Mouse (Mus musculus) urinary bladder, adult 18-20 months (tissue): ENCODE data around the gene Phf14.

Source experiments
- DNase-seq, 2 experiments: peaks; one replicate each; pipeline ENCODE4 v3.0.0; 2022; ENCODE audit warnings: low spot score in 2 of 2, mixed read lengths in 2 of 2

The Phf14 gene

DNA sequence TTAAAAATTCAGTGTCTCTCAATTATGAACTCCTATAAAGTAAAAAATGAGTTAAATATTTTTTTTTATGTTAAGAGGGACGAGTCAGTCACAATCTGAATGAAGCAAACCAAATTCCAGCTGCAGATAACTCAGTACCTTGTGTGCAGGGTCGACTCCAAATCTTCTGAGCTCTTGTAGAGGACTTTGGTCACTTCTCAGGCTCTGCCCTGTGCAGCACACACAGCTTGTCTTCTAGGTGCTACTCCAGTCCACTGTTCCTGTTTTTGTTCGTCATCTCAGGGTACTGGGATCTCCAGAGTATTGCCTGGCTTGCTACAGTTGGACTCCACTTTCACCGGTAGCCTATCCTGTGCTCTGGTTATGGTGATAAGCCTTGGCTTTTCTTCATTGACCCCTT lies 113.1 kb downstream of the Phf14 start:
- no peak for DNase-seq

DNA sequence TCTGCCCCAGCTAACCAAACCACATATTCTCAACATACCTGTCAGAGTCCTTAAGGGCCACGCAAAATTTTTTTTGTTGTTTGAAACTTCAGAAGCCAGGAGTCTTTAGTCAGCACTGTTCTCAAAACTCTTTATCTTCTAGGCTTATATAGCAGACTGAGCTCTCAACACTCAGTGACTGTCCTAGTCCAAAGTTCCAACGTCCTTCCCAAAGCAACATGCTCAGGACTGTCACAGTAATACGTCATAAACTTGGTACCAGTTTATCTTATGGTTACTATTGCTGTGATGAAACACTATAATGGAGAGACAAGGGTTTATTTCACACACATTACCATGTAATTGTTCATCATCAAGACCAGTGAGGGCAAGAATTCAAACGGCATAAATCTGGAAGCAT lies 113.9 kb downstream of the Phf14 start:
- no peak for DNase-seq

DNA sequence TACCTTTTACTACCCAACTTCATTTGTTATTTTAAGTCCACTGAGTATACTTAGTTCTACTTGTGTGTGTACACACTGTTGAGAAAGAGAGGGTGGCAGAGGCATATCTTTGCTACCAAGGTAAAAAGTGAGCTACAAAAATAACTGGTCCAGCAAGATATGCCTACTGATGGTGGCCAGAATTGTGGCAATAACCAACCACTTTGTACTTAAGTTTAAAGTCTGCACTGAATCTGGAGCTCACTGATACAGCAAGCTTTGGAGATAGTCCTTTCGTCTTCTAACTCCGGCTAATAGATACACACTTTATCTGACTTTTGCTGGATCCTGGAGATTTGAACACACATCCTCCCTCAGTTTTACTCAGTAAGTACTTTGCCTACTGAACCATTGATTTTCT lies 115.8 kb downstream of the Phf14 start:
- DNase-seq: no peak

GRCm38 (mm10) chr6:12026804-12027537 lies 119.4 kb downstream of the Phf14 start:
- DNase-seq: no peak

DNA sequence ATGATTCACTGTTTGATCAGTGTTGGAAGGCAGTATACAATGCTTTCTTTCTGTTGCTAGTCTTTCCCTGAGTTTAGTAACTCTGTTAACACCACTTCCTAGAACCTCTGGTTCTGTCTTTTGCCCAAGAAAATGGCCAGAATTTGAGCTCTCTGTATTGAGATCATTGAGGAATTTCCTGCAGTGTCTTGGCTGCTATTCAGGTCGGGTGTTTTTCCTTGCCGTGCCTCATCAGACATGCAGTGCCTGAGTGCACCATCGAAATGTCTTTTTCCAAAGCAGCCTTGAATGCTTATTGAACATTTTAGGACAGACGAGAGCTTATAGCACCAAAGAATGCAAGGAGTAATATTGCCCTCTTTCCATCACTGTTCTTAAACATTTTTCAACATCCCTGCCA lies 127.0 kb downstream of the Phf14 start:
- DNase-seq: no peak

- no peak for DNase-seq
Measured at GRCm38 (mm10) chr6:12038268-12038667, 130.7 kb downstream of the Phf14 start.

DNA sequence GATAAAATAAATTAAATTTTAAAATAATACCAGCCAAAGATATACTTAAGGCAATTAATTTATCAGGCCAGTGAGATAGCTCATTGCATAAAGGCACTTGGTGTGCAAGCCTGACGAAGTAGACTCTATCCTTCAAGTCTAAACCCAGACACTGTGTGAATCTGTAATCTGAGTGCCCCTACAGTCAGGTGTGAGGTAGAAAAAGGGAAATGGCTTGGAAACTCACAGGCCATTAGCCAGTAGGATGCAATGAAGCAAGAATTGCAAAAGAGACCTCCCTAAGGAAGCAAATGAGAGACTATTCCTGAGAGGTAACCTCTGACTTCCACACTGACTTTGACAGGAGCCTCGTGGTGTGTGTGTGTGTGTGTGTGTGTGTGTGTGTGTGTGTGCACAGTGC lies 145.3 kb downstream of the Phf14 start:
- no peak for DNase-seq

DNA sequence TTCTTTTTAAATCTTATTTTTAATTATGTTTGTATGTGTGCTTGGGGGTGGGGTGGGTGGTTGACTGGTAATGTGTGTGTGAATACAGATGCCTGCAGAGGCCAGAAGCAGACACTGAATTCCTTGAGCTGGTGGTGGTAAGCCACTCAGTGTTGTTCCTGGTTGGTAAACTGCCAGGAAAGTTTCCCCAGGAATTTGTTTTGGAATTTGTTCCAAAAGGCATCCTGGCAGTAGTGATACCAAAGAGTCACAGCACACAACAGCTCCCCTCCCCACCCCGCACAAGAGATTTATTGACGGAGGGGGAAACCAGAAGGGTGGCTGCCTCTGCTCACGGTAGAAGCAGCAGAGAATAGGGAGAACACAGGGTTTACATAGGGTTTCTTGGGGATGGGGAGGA lies 146.5 kb downstream of the Phf14 start:
- no peak for DNase-seq

- DNase-seq: no peak
Measured at GRCm38 (mm10) chr6:12058717-12059116, 151.1 kb downstream of the Phf14 start.

DNA sequence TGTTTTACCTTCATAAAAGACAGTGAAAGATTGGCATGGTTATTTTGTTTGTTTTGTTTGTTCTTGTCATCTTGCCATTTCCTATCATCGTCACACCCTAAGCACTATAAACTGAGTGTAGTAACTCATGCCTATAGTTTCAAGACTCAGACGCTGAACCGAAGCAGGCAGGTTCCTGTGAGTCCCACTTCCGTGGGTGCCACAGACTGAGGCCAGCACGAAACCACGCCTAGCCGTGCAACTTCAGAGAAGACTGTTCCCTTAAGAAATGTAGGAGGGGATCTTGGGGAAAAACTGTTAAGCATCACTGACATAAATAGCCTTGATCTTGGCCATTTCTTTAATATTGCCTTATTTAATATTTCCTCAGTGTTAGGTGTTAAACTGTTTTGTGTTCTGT lies 152.4 kb downstream of the Phf14 start:
- DNase-seq: no peak

- no peak for DNase-seq
Measured at GRCm38 (mm10) chr6:12060452-12061140, 153.0 kb downstream of the Phf14 start.

DNA sequence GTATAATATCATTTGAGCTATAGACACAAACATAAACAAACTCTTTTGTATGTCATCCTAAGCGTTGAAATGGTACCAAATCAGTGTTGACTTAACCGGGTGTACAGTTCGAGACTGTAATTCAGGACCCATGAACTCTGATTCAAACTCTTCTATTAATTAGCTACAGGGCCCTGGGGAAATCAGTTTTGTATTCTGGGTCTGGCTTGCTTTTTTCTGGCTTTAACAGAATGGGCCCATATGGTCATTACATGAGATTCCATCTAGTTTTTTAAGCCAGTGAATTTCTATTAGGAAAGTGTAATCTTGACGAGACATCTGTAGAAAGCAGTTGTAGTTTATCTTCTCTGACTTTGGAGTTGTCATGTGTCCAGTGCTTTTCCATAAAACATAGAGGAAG lies 160.3 kb downstream of the Phf14 start:
- DNase-seq: no peak

DNA sequence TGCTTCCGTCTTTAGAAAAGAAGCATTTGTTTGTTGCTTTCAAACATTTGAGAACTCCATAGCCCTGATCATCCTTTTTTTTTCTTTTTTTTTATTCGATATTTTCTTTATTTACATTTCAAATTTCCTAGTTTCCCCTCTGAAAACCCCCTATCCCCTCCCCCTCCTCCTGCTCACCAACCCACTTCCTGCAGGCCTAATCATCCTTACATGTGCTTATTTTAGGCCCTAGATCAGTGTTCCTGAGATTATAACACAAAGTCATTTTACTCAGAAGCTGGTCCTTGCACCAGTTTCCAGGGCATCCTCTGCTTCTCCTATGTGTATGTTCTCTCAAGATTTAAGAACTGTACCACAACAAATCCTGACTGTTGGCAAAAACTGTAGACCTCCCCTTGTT lies 161.7 kb downstream of the Phf14 start:
- DNase-seq: no peak

DNA sequence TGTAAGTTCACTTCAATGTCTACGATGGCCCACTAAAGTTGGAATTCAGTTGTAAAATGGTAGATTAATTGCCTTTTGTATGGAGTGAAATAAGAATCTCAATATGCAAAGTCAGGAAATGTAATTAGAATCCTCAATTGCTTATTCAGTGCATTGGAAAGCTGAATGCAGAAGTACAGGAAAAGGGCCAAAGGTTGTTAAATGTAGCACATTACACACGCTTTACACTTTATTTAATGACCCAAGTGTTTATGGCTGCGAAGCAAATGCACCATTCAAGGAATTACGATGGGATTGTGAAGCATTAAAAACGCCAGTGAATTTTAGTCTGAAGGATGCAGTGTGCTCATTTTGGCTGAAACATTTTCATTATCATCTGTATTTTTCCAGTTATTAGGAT lies 167.0 kb downstream of the Phf14 start:
- DNase-seq: no peak

DNA sequence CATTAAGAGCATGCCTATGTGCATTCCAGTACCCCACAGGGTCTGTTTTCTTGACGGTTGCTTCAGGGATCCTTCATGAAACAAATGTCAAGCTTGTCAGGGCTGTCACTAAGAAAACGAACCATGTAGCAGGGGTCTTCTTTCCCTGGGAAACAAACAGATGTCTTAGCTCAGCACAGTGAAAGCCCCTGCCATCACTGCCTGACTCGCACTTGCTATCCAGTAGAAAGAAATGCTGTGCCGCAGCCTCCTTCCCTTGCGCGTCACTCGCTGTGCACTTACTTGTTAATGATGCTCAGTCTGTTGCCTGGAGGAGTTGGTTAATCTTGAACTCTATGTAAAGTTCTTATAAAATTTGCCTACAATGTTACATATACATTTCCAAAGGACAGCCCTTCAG lies 169.7 kb downstream of the Phf14 start:
- no peak for DNase-seq

DNA sequence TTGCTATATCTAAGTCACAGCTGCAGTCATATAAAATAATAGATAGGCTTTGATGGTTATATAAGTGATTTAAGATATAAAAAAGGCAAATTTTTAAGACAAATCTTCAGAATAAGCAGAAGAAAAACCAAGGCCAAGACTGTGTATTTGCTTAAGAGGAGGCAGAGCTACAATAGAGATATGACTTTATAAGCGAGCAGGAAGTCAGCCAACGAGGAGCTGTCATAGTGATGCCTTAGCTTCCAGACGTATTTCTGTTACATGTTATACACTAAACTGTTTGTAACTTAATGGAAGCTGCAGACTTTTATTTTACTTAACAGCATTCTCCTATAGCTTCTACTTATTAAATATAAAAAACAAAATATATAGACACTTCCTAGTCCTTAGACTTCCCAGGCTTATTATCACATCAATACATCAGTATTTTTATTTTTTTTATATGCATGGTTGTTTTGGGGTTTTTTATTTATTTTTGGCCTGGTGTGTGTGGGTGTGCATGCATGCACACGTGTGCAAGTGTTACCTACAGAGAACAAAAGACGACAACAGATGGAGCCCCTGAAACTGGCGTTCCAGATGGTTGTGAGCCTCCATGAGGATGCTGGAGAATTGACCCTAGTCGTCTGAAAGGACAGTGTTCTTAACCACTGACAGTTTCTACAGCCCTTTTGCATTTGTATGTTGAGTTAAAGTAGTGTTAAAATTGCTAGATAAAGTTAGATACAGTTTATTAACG lies 170.4 kb downstream of the Phf14 start:
- no peak for DNase-seq

GRCm38 (mm10) chr6:12079260-12079659 lies 171.7 kb downstream of the Phf14 start:
- no peak for DNase-seq

DNA sequence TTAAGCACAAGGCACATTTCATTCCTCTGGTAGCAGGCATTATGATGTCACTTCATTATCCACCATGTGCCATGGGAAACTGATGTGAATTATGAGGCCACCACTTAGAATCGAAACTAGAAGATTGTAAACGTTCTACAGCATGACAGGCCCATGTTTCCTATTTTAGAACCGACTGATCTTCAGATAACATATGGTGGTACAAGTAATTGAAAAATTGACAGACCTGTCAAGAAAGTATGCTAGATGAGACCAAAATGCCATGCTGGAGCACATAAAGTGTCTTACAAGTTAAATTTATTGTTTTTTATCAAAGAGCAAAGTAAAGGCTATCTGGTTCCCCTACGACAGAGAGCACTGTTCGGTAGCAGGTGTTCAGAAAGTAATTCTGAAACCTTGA lies 172.8 kb downstream of the Phf14 start:
- DNase-seq: no peak

- no peak for DNase-seq
Measured at GRCm38 (mm10) chr6:12081722-12082121, 174.1 kb downstream of the Phf14 start.

DNA sequence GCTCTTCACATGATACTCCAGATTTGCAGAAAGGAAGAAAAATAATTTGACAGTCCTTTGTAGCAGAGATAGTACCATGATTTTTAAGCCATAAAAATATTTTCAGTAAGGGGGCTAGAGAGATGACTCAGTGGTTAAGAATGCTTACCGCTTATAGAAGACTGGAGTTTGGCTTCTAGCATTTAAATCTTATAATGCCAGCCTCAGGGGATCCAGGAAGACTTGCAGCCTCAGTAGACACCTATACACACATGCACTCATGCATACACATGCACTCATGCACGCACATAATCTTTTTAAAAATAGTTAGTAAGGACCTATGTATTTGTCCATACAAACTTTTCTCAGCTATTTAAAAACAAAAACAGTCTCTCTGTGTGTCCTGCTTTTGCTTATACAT lies 174.5 kb downstream of the Phf14 start:
- DNase-seq: no peak

GRCm38 (mm10) chr6:12082531-12083216 lies 175.1 kb downstream of the Phf14 start:
- DNase-seq: no peak

- DNase-seq: no peak
Measured at GRCm38 (mm10) chr6:12084721-12085120, 177.1 kb downstream of the Phf14 start.
